Mouse (Mus musculus) liver, adult 10 weeks (tissue): ENCODE data around the gene Cnot11. TPM values are rescaled to one million over a fixed set of nuclear protein-coding genes. Genes with fewer than 3 reads are reported as not detected.

ENCODE experiments used
- polyA plus RNA-seq: library from polyadenylated mRNA; stranded (reverse); fragments of 350-450 nt; fragmentation: Illumina TruSeq; extraction: RNeasy Lipid Tissue Mini Kit (QIAGEN cat#74804); gene quantifications from one replicate; pipeline ENCODE4 v1.2.3, GENCODE M21; 2014; ENCODE audit warnings: low read depth, low replicate concordance

Gene Cnot11
- polyA plus RNA-seq, result 25.8 TPM

GRCm38 (mm10) chr1:39534831-39535230 is at the start of gene Cnot11:
Cnot11 (plus strand) TSS chr1:39534992.

DNA sequence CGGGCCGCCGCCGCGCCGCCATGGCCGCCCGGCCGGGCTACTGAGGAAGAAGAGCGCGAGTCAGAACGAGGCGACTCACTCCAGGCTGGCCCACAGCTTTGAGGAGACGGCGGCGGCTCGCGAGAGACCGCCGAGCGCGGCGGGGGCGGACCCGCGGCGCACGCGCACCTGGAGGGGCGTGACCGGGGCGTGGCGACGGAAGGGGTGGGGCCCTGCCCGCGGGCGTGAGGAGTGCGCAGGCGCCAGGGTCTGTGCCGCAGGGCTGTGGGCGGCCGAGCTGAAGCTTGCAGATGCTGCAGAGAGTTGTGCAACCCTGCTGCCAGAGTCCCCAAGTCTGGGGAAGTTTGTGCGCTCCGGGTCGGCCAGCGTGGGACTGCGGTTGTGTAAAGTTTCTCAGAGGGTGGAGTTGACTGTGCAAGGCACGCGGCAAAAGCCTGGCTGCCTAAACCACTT is 42.5 kb downstream of the Cnot11 start, which contains the start of gene Rnf149:
Gene Rnf149 (minus strand): TSS at position 153 of the 453 bp plus-strand sequence.

Other genes starting within 250 kb of the Cnot11 start
- gene Rpl31, start 167.2 kb upstream of the Cnot11 start, polyA plus RNA-seq, result 139 TPM
- gene Tbc1d8, start 56.2 kb upstream of the Cnot11 start, polyA plus RNA-seq, result 12.5 TPM
- gene Rnf149, start 42.4 kb downstream of the Cnot11 start, polyA plus RNA-seq, result 83.7 TPM
- not detected for gene Creg2, start 116.5 kb downstream of the Cnot11 start, polyA plus RNA-seq
- not detected for gene Rfx8, start 186.0 kb downstream of the Cnot11 start, polyA plus RNA-seq